Mouse (Mus musculus): ENCODE data around the gene C1qtnf3.
"Not testable (repeated sequence)": the region's sequence is repeated elsewhere in the genome, so short reads cannot be mapped to it uniquely, and the experiment has no call there.

The C1qtnf3 gene

DNA sequence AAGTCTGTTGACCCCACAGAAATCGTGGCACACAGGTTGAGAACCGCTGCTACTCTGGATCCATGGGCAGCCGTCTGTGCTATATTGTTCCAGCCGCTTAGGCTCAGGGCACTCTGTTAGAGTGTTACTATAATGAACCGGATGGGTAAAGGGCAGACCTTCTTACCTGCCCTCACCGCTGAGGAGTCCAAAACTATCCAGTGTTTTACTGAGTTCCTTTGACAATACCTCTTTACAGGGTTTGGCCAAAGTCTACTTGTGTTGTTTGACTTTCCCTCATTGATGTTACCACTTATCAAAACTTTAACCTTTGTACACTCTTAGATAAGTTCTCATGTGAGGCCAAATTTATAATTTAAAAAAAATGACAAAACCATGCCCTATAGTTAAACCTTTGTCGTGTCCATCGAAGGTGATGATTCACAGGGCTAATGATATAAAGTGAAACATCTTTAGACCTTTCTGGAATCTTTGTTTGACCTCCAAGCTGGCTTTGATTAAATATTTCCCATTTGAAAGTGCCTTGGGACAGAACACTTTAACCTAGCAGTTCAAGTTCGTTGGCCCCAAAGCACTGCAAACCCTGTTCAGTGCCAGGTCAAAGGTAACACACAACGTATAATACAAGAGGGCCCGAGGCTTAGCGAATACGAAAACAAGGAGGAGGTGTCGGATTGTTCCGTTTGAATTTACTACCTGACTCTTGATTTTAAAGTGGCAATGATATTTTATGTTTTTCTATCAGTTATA, 7.3 kb downstream of the C1qtnf3 start:
- no peak for DNase-seq (ENCODE audit: low spot score in 2 of 2)

DNA sequence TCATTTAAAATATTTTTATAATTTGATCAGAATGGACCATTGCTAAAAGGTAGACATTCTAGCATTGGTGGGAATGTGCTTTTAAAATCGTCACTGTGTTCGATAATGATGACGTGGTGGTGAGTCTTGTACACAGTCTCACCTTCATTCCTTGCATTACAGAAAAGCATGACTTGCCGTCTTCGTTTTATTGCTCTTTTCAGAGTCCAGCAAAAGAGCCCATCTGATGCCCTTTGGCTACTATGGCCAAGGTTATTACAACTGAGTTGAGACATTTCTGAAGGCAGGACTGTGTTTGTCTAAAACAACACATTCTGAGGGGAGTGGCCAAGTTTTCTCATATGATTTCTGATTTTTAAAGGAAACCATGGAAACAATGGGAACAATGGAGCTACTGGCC, 8.1 kb downstream of the C1qtnf3 start:
- DNase-seq (ENCODE audit: low spot score in 2 of 2), result no peak

DNA sequence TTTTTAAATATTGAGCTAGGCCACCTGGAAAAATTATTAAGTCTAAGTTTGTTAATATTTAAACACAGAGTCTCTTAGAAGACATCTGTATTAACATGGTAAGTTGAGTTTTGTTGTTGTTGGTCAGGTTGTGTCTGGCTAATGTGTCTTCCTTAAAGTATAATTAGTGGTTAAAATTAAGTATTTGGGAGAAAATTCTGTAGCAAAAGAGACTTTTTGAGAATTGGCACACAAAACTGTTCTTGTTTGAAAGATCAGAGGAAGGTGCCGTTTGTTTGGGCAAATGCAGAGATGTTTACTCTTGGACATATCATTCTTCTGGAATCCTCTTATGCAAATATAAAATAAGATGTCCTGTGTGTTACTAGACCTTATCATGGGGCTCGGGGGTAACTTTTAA, 10.5 kb downstream of the C1qtnf3 start:
- DNase-seq (ENCODE audit: low spot score in 2 of 2), result no peak

DNA sequence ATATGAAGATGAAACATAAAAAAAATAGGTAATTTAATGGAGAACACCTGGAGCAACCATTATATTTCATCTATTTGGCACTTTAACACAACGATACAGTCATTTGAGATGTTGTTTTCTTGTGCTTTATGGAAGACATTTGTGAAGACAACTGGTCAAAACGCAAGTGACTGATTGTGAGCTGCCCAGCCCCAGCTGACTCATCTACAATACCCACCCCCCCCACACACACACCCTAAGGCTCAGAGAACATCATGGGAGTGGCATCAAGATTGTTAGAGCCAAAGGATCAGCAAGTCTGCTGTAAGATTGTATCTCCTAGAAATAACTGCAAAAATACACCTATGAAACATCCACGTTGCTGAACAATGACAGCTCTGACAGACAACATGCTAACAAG, 17.3 kb downstream of the C1qtnf3 start:
- DNase-seq (ENCODE audit: low spot score in 2 of 2), result no peak

DNA sequence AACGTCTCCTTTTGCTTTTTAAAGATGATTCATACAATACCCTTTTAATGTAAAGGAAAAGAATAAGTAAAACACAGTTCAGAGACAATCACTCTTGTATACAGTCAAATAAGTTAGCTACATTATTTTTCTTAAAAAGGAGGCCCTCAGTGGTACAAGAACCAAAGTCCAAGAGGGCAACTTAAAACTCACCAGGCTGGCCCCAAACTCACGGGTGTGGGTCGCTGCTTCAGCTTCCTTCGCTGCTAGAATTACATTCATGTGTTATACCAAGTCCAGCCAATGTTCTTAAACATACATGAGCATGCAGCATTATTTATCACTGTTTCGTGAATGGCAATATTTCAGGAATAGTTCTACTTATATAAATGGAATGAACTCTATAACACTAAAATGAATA, 18.6 kb downstream of the C1qtnf3 start:
- DNase-seq (ENCODE audit: low spot score in 2 of 2), result no peak

DNA sequence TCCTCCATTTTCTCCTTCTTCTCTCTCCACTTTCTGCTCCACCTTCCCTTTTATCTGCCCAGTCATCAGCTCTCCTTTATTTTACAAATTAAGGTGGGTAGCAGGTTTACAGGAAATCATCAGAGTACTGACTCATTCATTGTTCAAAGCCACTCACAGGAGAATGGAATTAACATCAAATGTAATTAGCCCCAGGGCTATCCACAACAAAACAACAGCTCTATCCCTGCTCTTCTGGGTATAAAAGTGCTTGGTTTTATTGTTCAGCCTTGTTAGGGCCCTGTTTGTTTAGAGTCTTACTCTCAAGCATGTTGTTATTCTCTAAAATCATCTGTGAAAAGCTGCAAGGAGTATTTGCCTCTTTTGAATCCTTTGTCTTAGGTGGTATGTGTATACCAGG, 25.0 kb downstream of the C1qtnf3 start:
- DNase-seq (ENCODE audit: low spot score in 2 of 2), result no peak

DNA sequence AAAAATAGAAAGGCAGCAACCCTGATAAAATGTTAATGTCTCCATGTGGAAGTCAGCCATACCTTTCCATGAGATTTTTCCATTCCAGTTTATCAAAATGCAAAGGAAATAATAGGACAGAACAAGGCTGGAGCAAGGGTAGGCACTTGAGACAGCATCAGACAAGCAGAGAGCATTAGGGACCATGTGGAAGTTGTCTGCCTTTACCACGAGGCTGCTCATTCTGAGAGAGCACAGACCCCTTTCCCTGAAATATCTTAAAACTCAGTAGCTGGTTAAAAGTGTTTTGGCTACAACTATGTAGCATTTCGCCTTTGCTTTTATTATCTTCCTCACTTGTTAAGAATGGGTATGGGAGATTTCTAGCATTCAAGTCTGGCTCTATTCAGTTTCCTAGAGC, 28.6 kb downstream of the C1qtnf3 start:
- DNase-seq (ENCODE audit: low spot score in 2 of 2), result no peak

DNA sequence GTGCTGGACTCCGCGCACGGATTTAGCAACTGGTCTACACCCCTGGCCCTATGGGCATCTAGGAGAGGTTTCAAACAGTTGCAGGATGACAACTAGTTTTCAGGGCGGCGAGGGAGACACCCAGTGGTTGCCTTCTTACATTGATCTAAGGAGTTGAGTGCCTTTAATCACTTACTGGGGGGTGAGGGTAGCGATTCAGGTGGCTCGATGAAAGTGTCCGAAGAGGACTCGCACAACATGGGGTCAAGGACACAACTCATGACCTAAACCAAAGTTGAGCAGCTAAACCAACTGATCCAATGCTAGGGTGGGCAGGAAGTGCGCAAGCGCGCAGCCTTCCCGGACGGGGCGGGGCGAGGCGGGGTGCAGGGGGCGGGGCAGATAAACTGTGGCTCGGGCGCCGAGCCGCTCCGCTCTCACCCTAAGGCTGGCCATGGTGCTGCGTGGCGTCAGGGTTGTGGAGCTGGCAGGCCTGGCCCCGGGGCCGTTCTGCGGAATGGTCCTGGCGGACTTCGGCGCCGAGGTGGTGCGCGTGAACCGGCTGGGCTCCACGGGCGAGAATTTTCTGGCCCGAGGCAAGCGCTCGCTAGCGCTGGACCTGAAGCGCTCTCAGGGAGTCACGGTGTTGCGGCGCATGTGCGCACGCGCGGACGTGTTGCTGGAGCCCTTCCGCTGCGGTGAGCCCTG, 29.4 kb downstream of the C1qtnf3 start, which contains the start of gene Amacr:
Amacr (plus strand) TSS at position 380 of the 687 bp plus-strand sequence.
- DNase-seq (ENCODE audit: low spot score in 2 of 2), result peak; percentile 91

DNA sequence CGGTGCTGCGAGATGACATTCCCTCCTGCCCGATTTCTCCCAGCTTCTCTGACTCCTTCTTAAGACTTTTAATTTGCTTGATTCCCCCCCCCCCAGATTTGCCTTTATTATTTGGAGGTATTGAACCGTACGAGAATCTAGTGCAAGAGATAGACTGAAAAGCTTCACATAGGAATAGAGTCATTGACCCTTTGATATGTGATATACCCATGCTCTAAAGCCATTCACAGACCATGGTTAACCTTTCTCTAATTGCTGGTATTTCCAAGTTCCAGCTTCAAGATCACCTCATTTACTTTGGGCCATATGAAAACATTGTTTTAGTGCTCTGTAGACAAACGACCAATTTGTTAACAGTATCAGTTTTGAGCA, 29.9 kb downstream of the C1qtnf3 start:
- DNase-seq (ENCODE audit: low spot score in 2 of 2), result no peak

DNA sequence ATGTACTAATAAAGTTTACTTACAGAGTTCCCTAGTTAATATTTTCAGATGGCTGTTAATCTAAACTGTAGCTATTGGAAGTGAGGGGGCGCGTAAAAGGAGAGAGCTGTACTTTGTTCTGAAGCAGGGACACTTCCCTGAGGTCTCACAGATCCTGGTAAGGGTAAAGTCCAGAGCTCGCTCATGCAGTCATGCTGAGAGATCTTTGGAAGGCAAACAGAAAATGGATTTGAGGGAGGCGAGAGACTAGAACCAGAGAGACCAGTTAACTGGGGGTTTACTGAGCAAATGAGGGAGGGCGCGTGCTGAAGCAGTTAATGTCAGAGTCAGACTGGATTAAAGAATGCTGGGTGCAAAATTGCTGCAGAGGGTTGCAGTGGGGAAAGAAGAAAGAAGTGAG, 33.6 kb downstream of the C1qtnf3 start:
- no peak for DNase-seq (ENCODE audit: low spot score in 2 of 2)

DNA sequence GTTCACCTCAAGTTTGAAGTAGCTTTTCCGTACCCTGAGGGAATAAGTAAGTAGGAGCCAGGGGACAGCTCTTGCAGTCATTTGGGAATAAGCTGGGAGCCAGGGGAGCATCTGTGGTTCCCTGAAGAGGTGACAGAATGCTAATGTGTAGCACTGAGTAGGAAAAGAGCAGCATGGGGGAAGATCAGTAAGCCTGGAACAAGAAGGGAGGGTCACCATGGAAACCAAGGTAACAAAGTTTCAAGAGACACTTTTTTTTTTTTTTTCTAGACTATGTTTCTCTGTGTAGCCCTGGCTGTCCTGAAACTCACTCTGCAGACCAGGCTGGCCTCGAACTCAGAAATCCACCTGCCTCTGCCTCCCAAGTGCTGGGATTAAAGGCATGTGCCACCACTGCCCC, 34.3 kb downstream of the C1qtnf3 start:
- not testable (repeated sequence) for DNase-seq (ENCODE audit: low spot score in 2 of 2)

DNA sequence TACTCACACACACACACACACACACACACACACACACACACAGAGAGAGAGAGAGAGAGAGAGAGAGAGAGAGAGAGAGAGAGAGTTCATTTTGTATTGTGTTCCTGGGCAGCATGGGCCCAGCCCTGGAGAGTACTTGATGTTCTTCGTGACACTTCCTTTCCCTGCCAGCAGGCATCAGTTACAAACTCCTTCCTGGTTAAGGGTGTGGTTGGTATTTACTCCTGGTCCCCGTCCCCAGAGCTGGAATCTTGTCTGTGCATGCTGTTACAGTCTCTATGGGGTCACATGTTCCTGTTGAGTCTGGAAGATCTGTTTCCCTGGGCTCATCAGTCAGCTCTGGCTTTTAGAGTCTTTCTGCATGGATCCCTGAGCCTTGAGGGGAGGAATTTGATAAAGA, 38.3 kb downstream of the C1qtnf3 start:
- no peak for DNase-seq (ENCODE audit: low spot score in 2 of 2)

DNA sequence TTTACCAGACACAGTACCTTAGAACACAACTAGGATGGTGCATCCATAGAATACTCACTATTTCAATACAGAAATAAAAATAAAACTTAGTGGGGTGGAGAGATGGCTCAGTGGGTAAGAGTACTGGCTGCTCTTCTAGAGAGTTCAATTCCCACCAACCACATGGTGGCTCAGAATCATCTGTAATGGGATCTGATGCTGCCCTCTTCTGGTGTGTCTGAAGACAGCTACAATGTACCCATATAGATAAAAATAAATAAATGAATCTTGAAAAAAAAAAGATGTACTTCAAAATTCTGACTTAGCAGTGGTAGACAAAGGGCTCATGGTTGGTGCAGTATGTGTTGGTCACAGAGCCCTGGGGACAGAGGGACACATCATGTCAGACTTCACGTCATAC, 39.4 kb downstream of the C1qtnf3 start:
- no peak for DNase-seq (ENCODE audit: low spot score in 2 of 2)

DNA sequence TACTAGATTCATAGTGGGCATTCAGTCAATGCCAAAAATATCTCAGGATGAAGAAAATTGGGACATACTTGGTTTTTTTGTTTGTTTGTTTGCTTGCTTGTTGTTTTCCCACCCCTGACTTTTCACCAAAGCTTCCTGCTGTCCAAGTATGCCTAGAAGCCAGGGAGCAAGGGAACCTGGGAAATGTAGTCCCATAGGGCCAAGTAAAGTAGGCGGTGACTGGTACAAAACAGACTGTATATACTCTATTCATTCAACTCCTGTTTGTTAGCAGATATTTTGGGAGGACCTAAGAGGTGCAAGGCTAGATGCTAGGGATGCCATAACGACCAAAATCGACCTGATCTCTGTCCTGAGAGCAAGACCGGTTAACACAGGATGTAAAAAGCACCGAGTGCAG, 47.7 kb downstream of the C1qtnf3 start:
- no peak for DNase-seq (ENCODE audit: low spot score in 2 of 2)

DNA sequence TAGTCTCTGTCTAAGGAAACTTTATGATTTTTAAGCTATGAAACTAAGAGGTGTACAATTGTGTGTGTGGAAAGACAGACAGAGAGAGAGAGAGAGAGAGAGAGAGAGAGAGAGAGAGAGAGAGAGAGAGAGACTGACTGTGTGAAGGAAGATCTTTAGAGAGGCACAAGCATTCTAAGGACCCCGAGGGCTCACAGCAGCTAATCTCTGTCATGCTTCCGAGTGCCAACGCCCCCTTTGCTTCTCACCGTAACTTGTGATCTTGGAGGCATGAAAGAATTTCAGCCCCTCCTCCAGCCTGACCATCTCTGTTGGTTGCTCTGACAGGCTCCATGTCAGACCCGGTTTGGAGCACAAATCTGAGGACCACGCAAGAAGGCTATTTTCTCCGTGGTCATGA, 48.3 kb downstream of the C1qtnf3 start, which contains the start of gene Slc45a2:
Slc45a2 (plus strand) TSS at position 301 of the 400 bp plus-strand sequence.
- DNase-seq (ENCODE audit: low spot score in 2 of 2), result no peak

DNA sequence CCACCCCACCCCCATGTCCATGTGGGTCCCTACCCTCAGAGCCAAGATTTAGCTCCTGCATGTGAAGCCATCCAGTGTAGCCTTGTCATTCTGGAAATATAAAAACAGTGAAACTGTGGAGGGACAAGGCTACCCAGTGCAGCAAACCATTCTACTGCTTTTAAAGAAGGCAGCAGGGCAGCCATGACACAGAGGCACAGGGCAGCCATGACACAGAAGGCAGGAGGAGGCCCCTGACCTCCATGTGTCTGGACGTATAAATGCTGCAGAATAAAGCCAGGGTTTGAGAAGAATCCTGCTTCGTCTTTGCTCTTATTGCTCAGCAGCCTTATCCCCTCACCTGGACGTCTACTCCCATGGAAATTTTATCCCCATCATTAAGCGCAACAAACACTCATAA, 51.7 kb downstream of the C1qtnf3 start:
- no peak for DNase-seq (ENCODE audit: low spot score in 2 of 2)

DNA sequence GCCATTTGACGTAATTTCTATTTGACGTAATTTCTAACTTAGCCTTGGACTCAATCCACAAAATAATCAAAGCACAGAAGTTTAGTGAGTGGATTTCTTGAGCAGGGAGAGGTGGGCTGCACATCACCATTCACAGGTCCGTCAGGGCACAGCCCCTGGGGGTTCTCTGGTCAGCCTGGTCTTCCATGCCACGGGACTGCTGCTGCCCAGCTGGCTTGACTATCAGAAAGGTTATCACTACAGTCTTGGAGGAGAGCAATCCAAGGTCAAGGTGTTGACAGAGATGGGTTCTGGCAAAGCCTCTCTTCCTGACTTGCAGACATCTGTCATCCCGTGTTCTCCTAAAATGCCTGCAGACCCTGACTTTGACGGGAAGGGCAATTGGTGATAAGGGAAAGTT, 52.5 kb downstream of the C1qtnf3 start:
- no peak for DNase-seq (ENCODE audit: low spot score in 2 of 2)

DNA sequence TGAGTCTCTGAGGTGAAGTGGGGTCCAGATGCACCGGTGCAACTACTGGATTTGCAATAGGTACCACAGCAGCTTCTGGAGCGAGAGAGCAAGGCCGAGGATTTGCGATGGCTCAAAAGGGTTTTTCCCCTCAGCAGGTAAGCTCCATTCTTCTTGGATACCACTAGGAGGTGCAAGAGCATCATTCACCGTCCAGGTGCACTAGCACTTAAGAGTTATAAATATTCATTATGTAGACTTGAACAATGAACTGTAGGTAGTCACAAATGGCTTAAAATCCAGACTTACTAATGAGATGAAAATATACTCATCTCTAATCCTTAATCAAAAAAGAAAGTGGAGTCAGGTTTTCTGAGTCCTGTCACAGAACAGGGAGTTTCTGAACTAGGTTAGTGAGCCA, 56.6 kb downstream of the C1qtnf3 start:
- no peak for DNase-seq (ENCODE audit: low spot score in 2 of 2)

DNA sequence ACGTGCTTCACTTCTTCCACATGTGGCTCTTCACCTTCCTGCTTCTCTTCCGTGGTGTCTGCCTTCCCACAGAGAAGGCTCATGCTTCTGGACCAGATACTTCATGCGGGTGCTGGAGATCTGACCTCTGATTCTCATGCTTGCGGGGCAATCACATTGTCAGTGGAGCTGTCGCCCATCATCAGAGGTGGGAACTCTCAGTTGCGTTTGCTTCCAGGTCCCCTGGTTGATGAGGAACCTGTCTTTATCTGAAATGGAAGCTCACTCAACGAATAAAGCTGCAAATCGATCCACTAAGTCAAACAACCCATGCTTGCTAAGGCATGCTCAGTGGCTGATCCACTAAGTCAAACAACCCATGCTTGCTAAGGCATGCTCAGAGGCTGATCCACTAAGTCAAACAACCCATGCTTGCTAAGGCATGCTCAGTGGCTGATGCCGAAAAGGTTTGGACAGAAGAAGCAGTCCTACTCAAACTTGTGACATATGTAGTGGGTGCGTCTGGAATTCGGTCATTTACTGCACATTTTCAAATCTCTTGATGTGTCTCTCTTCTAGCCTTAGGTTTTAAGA, 58.9 kb downstream of the C1qtnf3 start:
- DNase-seq (ENCODE audit: low spot score in 2 of 2), result no peak

DNA sequence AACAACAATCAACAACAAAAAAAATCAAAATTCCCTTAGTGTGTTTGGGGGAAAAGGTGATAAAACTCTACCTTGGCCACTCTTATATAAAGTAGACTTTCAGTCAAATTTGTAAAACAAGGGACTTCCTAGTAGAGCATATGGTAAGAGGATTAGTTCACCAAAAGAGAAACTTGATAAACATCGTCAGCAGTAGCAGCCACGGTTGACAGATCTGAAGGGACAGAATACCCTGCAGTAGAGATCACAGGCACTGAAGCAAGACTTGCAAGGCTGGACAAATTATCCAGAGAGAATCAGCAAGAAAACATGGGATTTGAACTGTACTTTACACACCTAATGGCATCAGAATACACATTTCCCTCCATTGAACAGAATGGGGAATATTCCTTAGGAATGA, 62.8 kb downstream of the C1qtnf3 start:
- DNase-seq (ENCODE audit: low spot score in 2 of 2), result no peak

DNA sequence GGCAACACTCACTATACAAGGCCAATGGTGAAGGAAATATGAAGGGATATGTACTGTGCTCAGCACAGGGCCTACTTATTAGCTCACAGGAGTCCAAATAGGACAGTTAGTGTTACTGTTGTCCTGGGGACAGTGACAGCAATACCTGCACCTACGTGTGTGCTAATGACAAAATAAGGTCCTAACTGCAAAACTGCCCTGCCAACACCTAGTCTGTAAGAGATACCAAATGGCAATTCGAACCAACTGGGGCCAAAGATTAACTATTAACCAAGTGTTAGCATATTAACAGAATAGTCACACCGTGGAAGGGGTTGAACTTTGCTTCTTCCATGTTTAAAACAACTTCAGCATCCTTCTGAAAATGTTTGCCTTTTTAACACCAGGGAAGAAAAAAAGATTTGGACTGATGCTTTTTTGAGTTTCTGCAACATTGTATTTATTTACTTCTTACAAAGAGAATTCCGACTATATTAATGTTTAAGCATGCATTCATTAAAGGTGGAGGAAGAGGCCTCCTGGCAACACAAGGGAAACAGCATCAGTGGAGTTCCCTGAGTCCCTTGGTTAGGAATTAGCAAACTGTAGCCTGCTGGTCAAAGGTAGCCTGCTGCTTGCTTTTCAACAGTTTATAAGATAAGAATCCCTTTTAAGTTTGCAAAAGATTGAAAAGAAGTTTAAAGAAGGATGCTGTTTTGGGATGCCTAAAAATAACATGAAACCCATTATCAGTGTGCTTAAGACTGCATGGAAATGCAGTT, 74.8 kb downstream of the C1qtnf3 start:
- no peak for DNase-seq (ENCODE audit: low spot score in 2 of 2)

All from right cerebral cortex, postnatal 10 days (tissue).